Mouse (Mus musculus) bone marrow, adult 2 months (tissue): ENCODE data around the gene Olfr1471. TPM values are rescaled to one million over a fixed set of nuclear protein-coding genes. Genes with fewer than 3 reads are reported as not detected.
"Not testable (repeated sequence)": the region's sequence is repeated elsewhere in the genome, so short reads cannot be mapped to it uniquely, and the experiment has no call there.

ENCODE experiments used
- H3K27ac ChIP-seq: fragments of 200-500 bp; 2 replicates; pipeline ENCODE4 v1.5.1; 2012; ENCODE audit warnings: low read depth, mild to moderate bottlenecking, control low read depth, inconsistent platforms, low read length; ENCODE audit not compliant: control insufficient read depth, poor library complexity, insufficient read depth
- H3K4me1 ChIP-seq: fragments of 200-500 bp; 2 replicates; pipeline ENCODE4 v1.6.1; 2011; ENCODE audit warnings: low read length; ENCODE audit not compliant: control insufficient read depth, insufficient read depth
- H3K4me3 ChIP-seq: fragments of 200-500 bp; replicated peaks from 2 replicates; pipeline ENCODE3; 2011; ENCODE audit warnings: mild to moderate bottlenecking, low read depth, low read length, control low read depth; ENCODE audit not compliant: control insufficient read depth
- CTCF ChIP-seq: fragments of 200-500 bp; IDR thresholded peaks from 2 replicates; pipeline ENCODE4 v1.5.1; 2011; ENCODE audit warnings: low read length, control low read depth; ENCODE audit not compliant: control insufficient read depth, insufficient read depth
- POLR2A ChIP-seq: fragments of 200-500 bp; IDR thresholded peaks from 2 replicates; pipeline ENCODE4 v1.6.1; 2011; ENCODE audit warnings: low read depth, mild to moderate bottlenecking, control low read depth, low read length, borderline replicate concordance; ENCODE audit not compliant: control insufficient read depth
- WGBS: fragments of 180-500 bp; shearing (Covaris S2); methylation state at CpG from one replicate; pipeline ENCODE4 v1.1.7; 2018; 5-methylcytosine and 5-hydroxymethylcytosine counted together
- polyA plus RNA-seq: library from polyadenylated mRNA; stranded (reverse); fragments of >200 nt; gene quantifications from 2 replicates; pipeline ENCODE4 v1.2.4, GENCODE M21; 2011; ENCODE audit warnings: low replicate concordance; ENCODE audit not compliant: missing spikeins, insufficient read depth, insufficient read length

Olfr1471 gene
- polyA plus RNA-seq: not detected in 2 replicates

- 61% methylated on average over 2 of the region's 2 CpGs for WGBS
- H3K27ac ChIP-seq, H3K4me1 ChIP-seq, H3K4me3 ChIP-seq: not testable (repeated sequence)
These were observed at the start of gene Olfr1471 for GRCm38 (mm10) chr19:13443109-13443508. Gene Olfr1471, plus strand, starts transcription at chr19:13443409.

GRCm38 (mm10) chr19:13407549-13407948 lies 35.7 kb upstream of the Olfr1471 start, which contains the start of gene Olfr1469:
Gene Olfr1469, plus strand, starts transcription at chr19:13407849.
- TF ChIP-seq POLR2A: no peak
- TF ChIP-seq CTCF: no peak
- 64% methylated on average over 2 of the region's 2 CpGs for WGBS
- no peak within 1 kb of the TSS for H3K27ac ChIP-seq
- H3K4me3 ChIP-seq: no peak within 1 kb of the TSS
- H3K4me1 ChIP-seq: no peaks in the 10 kb centered on the region

- TF ChIP-seq POLR2A (no peak), CTCF (no peak)
- WGBS: 68% methylated on average over 1 of the region's 1 CpGs
- no peaks in the 10 kb centered on the region for H3K4me1 ChIP-seq
These were observed 12.8 kb downstream of the Olfr1471 start, which contains the start of gene Olfr1472 for GRCm38 (mm10) chr19:13455986-13456385. Gene Olfr1472, minus strand, starts transcription at chr19:13456086.

DNA sequence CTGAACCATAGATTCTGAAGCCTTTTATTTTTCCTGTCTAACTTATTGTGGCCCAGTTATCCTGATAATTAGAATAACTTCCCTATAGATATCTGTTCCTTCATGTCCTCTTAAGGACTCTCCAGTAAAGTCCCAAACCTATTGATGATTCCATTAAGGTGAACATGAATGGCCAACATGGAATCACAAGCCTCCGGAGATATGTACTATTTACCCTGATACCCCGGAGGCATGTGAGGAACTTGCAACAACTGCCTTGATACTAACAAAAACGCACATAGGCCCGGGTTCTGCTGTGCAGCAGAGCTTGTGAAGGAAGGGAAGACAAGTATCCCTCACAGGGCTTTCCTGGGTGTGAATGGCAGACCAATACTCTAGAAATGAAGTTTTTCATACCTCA lies 26.1 kb downstream of the Olfr1471 start, which contains the start of gene Olfr1474:
Gene Olfr1474 (plus strand): TSS at position 301 of the 400 bp plus-strand sequence.
- 70% methylated on average over 4 of the region's 4 CpGs for WGBS

More at GRCm38 (mm10) chr19:13455986-13456385, 12.8 kb downstream of the Olfr1471 start, which contains the start of gene Olfr1472:
- no peak within 1 kb of the TSS for H3K4me3 ChIP-seq
- H3K27ac ChIP-seq: no peak within 1 kb of the TSS

DNA sequence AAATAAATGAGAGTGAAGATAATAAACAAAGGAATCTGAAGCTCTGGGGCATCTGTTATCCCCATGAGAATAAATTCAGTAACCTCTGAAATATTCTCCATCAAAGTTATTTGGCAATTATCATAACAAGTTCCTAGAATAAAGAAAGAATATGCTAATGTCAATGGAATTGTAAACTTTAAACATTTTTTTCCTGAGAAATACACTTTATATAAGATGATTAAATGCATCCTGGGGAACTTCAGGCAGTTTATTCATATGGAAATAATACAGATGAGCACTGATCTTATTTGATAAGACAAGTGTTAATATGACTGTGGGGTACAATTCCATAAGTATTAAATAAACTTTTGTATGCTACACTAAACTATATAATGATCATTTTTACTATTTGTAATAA lies 36.9 kb downstream of the Olfr1471 start, which contains the start of gene Olfr1475:
Gene Olfr1475 (minus strand): TSS at position 101 of the 400 bp plus-strand sequence.
- H3K4me1 ChIP-seq: no peaks in the 10 kb centered on the region
- no peak for TF ChIP-seq POLR2A
- TF ChIP-seq CTCF: no peak
- H3K4me3 ChIP-seq: no peak within 1 kb of the TSS
- no peak within 1 kb of the TSS for H3K27ac ChIP-seq

More for the DNA sequence above, 26.1 kb downstream of the Olfr1471 start, which contains the start of gene Olfr1474:
- not testable (repeated sequence) for H3K4me3 ChIP-seq, H3K4me1 ChIP-seq, H3K27ac ChIP-seq

GRCm38 (mm10) chr19:13500246-13500645 lies 57.0 kb downstream of the Olfr1471 start, which contains the start of gene Olfr1477:
Gene Olfr1477, plus strand, starts transcription at chr19:13500546.
- H3K4me3 ChIP-seq: no peak within 1 kb of the TSS
- H3K4me1 ChIP-seq: no peaks in the 10 kb centered on the region
- WGBS: 66% methylated on average over 3 of the region's 3 CpGs
- H3K27ac ChIP-seq: no peak within 1 kb of the TSS
- no peak for TF ChIP-seq POLR2A
- TF ChIP-seq CTCF: no peak

Other genes starting within 250 kb of the Olfr1471 start
- not detected in 2 replicates for gene Olfr1463, start 212.1 kb upstream of the Olfr1471 start, polyA plus RNA-seq
- gene Olfr1465, start 127.9 kb upstream of the Olfr1471 start, polyA plus RNA-seq: not detected in 2 replicates
- gene Olfr1466, start 104.5 kb upstream of the Olfr1471 start, polyA plus RNA-seq: not detected in 2 replicates
- 0.27 and 0.55 TPM in 2 replicates for gene Olfr1467, start 81.2 kb upstream of the Olfr1471 start, polyA plus RNA-seq
- gene Olfr1469, start 35.6 kb upstream of the Olfr1471 start, polyA plus RNA-seq: not detected in 2 replicates
- not detected in 2 replicates for gene Olfr1472, start 12.7 kb downstream of the Olfr1471 start, polyA plus RNA-seq
- not detected in 2 replicates for gene Olfr1474, start 26.2 kb downstream of the Olfr1471 start, polyA plus RNA-seq
- gene Olfr1475, start 36.8 kb downstream of the Olfr1471 start, polyA plus RNA-seq: not detected in 2 replicates
- not detected in 2 replicates for gene Olfr1477, start 57.1 kb downstream of the Olfr1471 start, polyA plus RNA-seq
- not detected in 2 replicates for gene Olfr1480, start 84.5 kb downstream of the Olfr1471 start, polyA plus RNA-seq
- not detected in 2 replicates for gene Olfr1484, start 140.1 kb downstream of the Olfr1471 start, polyA plus RNA-seq
- gene Olfr1487, start 174.0 kb downstream of the Olfr1471 start, polyA plus RNA-seq: not detected in 2 replicates
- gene Olfr1489, start 188.2 kb downstream of the Olfr1471 start, polyA plus RNA-seq: 0.20 and 0.40 TPM in 2 replicates
- gene Olfr1490, start 207.7 kb downstream of the Olfr1471 start, polyA plus RNA-seq: not detected in 2 replicates